Mouse (Mus musculus): ENCODE data around the gene H2-Q7. TPM values are rescaled to one million over a fixed set of nuclear protein-coding genes. Genes with fewer than 3 reads are reported as not detected.

Gene H2-Q7
- 12.5 TPM for polyA plus RNA-seq (2014; fragmentation: Illumina TruSeq; extraction: RNeasy Lipid Tissue Mini Kit (QIAGEN cat#74804); ENCODE audit: low read depth, low replicate concordance)

GRCm38 (mm10) chr17:35438885-35439284 lies at the start of gene H2-Q7:
H2-Q7 (plus strand) TSS chr17:35439155.

DNA sequence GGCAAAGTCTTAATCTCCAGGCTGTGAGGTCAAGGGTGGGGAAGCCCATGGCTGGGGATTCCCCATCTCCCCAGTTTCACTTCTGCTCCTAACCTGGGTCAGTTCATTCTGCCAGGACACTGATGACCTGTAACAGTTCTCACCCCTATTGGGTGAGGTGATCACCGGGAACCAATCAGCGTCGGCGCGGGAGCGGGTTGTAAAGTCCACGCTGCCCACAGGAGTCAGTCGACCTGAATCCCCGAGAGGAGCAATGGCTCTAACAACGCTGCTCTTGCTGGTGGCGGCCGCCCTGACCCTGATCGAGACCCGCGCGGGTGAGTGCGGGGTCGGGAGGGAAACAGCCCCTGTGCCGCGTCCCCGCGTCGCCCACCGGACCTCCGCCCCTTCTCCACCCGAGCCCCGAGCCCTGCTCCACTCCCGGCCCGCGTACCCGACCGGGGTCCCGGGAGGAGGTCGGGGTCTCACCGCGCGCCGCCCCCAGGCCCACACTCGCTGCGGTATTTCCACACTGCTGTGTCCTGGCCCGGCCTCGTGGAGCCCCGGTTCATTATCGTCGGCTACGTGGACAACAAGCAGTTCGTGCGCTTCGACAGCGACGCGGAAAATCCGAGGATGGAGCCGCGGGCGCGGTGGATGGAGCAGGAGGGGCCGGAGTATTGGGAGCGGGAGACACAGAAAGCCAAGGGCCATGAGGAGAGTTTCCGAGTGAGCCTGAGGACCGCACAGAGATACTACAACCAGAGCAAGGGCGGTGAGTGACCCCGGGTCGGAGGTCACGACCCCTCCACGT lies 14.1 kb upstream of the H2-Q7 start, which contains the start of gene H2-Q6:
Gene H2-Q6 (plus strand): TSS at position 227 of the 793 bp plus-strand sequence.

DNA sequence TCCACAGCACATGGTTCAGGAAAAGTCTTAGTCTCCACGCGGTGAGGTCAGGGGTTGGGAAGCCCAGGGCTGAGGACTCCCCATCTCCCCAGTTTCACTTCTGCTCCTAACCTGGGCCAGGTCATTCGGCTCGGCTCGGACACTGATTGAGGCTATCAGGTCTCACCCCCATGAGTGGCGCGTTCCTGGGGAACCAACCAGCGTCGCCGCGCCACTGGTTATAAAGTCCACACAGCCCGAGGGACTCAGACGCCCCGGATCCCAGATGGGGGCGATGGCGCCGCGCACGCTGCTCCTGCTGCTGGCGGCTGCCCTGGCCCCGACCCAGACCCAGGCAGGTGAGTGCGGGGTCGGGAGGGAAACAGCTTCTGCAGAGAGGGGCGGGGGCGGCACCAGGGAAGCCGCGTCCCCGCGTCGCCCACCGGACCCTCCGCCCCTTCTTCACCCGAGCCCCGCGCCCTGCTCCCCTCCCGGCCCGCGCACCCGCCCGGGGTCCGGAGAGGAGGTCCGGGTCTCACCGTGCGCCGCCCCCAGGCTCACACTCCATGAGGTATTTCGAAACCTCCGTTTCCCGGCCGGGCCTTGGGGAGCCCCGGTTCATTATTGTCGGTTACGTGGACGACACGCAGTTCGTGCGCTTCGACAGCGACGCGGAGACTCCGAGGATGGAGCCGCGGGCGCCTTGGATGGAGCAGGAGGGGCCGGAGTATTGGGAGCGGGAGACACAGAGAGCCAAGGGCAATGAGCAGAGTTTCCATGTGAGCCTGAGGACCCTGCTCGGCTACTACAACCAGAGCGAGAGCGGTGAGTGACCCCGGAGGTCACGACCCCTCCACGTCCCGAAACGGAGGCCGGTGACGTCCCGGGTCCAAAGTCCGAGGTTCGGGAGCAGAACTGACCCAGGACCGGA lies 31.1 kb downstream of the H2-Q7 start, which contains the start of gene H2-Q10:
Gene H2-Q10 (plus strand): TSS at position 248 of the 910 bp plus-strand sequence.

Other genes starting within 250 kb of the H2-Q7 start
- gene Ltb, start 244.7 kb upstream of the H2-Q7 start, polyA plus RNA-seq (2014; fragmentation: Illumina TruSeq; extraction: RNeasy Lipid Tissue Mini Kit (QIAGEN cat#74804); ENCODE audit: low read depth, low replicate concordance) = not detected
- gene Tnf, start 237.1 kb upstream of the H2-Q7 start, polyA plus RNA-seq (2014; fragmentation: Illumina TruSeq; extraction: RNeasy Lipid Tissue Mini Kit (QIAGEN cat#74804); ENCODE audit: low read depth, low replicate concordance) = 0.35 TPM
- 0.54 TPM for gene Lta, start 233.8 kb upstream of the H2-Q7 start, polyA plus RNA-seq (2014; fragmentation: Illumina TruSeq; extraction: RNeasy Lipid Tissue Mini Kit (QIAGEN cat#74804); ENCODE audit: low read depth, low replicate concordance)
- not detected for gene Gm16181, start 218.3 kb upstream of the H2-Q7 start, polyA plus RNA-seq (2014; fragmentation: Illumina TruSeq; extraction: RNeasy Lipid Tissue Mini Kit (QIAGEN cat#74804); ENCODE audit: low read depth, low replicate concordance)
- gene Atp6v1g2, start 205.5 kb upstream of the H2-Q7 start, polyA plus RNA-seq (2014; fragmentation: Illumina TruSeq; extraction: RNeasy Lipid Tissue Mini Kit (QIAGEN cat#74804); ENCODE audit: low read depth, low replicate concordance) = 8.0 TPM
- not detected for gene Nfkbil1, start 203.4 kb upstream of the H2-Q7 start, polyA plus RNA-seq (2014; fragmentation: Illumina TruSeq; extraction: RNeasy Lipid Tissue Mini Kit (QIAGEN cat#74804); ENCODE audit: low read depth, low replicate concordance)
- 10.4 TPM for gene Ddx39b, start 197.4 kb upstream of the H2-Q7 start, polyA plus RNA-seq (2014; fragmentation: Illumina TruSeq; extraction: RNeasy Lipid Tissue Mini Kit (QIAGEN cat#74804); ENCODE audit: low read depth, low replicate concordance)
- 76.9 TPM for gene H2-D1, start 176.4 kb upstream of the H2-Q7 start, polyA plus RNA-seq (2014; fragmentation: Illumina TruSeq; extraction: RNeasy Lipid Tissue Mini Kit (QIAGEN cat#74804); ENCODE audit: low read depth, low replicate concordance)
- 45.4 TPM for gene H2-Q1, start 118.8 kb upstream of the H2-Q7 start, polyA plus RNA-seq (2014; fragmentation: Illumina TruSeq; extraction: RNeasy Lipid Tissue Mini Kit (QIAGEN cat#74804); ENCODE audit: low read depth, low replicate concordance)
- 288 TPM for gene H2-Q2, start 96.9 kb upstream of the H2-Q7 start, polyA plus RNA-seq (2014; fragmentation: Illumina TruSeq; extraction: RNeasy Lipid Tissue Mini Kit (QIAGEN cat#74804); ENCODE audit: low read depth, low replicate concordance)
- gene H2-Q4, start 59.5 kb upstream of the H2-Q7 start, polyA plus RNA-seq (2014; fragmentation: Illumina TruSeq; extraction: RNeasy Lipid Tissue Mini Kit (QIAGEN cat#74804); ENCODE audit: low read depth, low replicate concordance) = 34.4 TPM
- gene H2-Q6, start 14.3 kb upstream of the H2-Q7 start, polyA plus RNA-seq (2014; fragmentation: Illumina TruSeq; extraction: RNeasy Lipid Tissue Mini Kit (QIAGEN cat#74804); ENCODE audit: low read depth, low replicate concordance) = 7.1 TPM
- 3.2 TPM for gene H2-Q10, start 30.9 kb downstream of the H2-Q7 start, polyA plus RNA-seq (2014; fragmentation: Illumina TruSeq; extraction: RNeasy Lipid Tissue Mini Kit (QIAGEN cat#74804); ENCODE audit: low read depth, low replicate concordance)
- not detected for gene Pou5f1, start 66.9 kb downstream of the H2-Q7 start, polyA plus RNA-seq (2014; fragmentation: Illumina TruSeq; extraction: RNeasy Lipid Tissue Mini Kit (QIAGEN cat#74804); ENCODE audit: low read depth, low replicate concordance)
- 2.7 TPM for gene Tcf19, start 77.7 kb downstream of the H2-Q7 start, polyA plus RNA-seq (2014; fragmentation: Illumina TruSeq; extraction: RNeasy Lipid Tissue Mini Kit (QIAGEN cat#74804); ENCODE audit: low read depth, low replicate concordance)
- 4.6 TPM for gene Cchcr1, start 77.9 kb downstream of the H2-Q7 start, polyA plus RNA-seq (2014; fragmentation: Illumina TruSeq; extraction: RNeasy Lipid Tissue Mini Kit (QIAGEN cat#74804); ENCODE audit: low read depth, low replicate concordance)
- not detected for gene Psors1c2, start 94.0 kb downstream of the H2-Q7 start, polyA plus RNA-seq (2014; fragmentation: Illumina TruSeq; extraction: RNeasy Lipid Tissue Mini Kit (QIAGEN cat#74804); ENCODE audit: low read depth, low replicate concordance)
- gene Cdsn, start 113.0 kb downstream of the H2-Q7 start, polyA plus RNA-seq (2014; fragmentation: Illumina TruSeq; extraction: RNeasy Lipid Tissue Mini Kit (QIAGEN cat#74804); ENCODE audit: low read depth, low replicate concordance) = not detected
- not detected for gene 2300002M23Rik, start 128.3 kb downstream of the H2-Q7 start, polyA plus RNA-seq (2014; fragmentation: Illumina TruSeq; extraction: RNeasy Lipid Tissue Mini Kit (QIAGEN cat#74804); ENCODE audit: low read depth, low replicate concordance)
- not detected for gene Sfta2, start 162.4 kb downstream of the H2-Q7 start, polyA plus RNA-seq (2014; fragmentation: Illumina TruSeq; extraction: RNeasy Lipid Tissue Mini Kit (QIAGEN cat#74804); ENCODE audit: low read depth, low replicate concordance)
- not detected for gene Gm9573, start 187.5 kb downstream of the H2-Q7 start, polyA plus RNA-seq (2014; fragmentation: Illumina TruSeq; extraction: RNeasy Lipid Tissue Mini Kit (QIAGEN cat#74804); ENCODE audit: low read depth, low replicate concordance)
- gene Mucl3, start 204.5 kb downstream of the H2-Q7 start, polyA plus RNA-seq (2014; fragmentation: Illumina TruSeq; extraction: RNeasy Lipid Tissue Mini Kit (QIAGEN cat#74804); ENCODE audit: low read depth, low replicate concordance) = not detected
- 0.28 TPM for gene Vars2, start 228.4 kb downstream of the H2-Q7 start, polyA plus RNA-seq (2014; fragmentation: Illumina TruSeq; extraction: RNeasy Lipid Tissue Mini Kit (QIAGEN cat#74804); ENCODE audit: low read depth, low replicate concordance)
- gene Gtf2h4, start 234.6 kb downstream of the H2-Q7 start, polyA plus RNA-seq (2014; fragmentation: Illumina TruSeq; extraction: RNeasy Lipid Tissue Mini Kit (QIAGEN cat#74804); ENCODE audit: low read depth, low replicate concordance) = 2.5 TPM